Mouse (Mus musculus): ENCODE data around the gene Bach1.

GRCm38 (mm10) chr16:87723479-87723878, 24.7 kb downstream of the Bach1 start:
- no peak for TF ChIP-seq CTCF (IDR thresholded peaks at IDR 0.05; ENCODE audit: insufficient read depth, low read length)
- TF ChIP-seq POLR2A (IDR thresholded peaks at IDR 0.05; ENCODE audit: borderline replicate concordance, extremely low read depth, low read depth, low read length), result no peak
